Mouse (Mus musculus) spleen, postnatal 14 days (tissue): ENCODE measurements around the gene Ccdc3.

Experiments
- DNase-seq, 2 experiments: peaks; one replicate each; pipeline ENCODE4 v3.0.0; 2021 to 2022; ENCODE audit warnings: low spot score in 2 of 2

Gene Ccdc3

DNA sequence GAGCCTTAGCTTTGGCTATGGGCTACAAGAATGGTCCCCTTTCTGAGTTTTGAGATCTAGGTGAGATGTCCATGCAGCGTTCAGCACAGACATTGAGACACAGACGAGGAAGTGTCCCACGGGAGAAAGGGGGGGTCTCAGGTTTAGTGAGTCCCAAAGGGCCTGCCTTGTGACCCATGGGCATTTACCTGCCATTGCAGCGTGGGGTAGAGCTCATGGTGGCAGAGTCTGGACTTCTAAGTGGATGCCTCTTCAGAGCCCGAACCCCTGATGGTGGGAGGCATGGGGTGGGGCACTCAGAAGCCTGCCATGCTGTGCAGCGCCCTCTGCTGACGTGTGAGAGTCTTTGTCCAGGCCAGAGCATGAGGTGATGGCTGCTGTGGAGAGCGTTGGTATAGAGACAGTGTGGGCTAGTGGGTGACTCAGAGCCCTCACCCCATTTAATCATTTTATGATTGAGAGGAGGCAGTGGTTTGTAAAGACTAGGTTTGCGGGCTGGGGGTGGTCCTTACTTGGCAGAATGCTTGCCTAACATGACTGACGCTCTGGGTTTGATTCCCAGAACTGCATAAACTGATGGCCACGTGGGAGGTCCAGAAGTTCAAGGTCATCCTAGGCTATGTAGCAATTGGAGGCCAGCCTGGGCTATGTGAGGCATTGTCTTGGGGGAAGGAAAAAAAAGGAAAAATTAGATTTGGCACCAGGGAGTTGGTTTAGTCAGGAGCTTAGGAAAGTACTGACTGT, 23.6 kb downstream of the Ccdc3 start:
- no peak for DNase-seq

DNA sequence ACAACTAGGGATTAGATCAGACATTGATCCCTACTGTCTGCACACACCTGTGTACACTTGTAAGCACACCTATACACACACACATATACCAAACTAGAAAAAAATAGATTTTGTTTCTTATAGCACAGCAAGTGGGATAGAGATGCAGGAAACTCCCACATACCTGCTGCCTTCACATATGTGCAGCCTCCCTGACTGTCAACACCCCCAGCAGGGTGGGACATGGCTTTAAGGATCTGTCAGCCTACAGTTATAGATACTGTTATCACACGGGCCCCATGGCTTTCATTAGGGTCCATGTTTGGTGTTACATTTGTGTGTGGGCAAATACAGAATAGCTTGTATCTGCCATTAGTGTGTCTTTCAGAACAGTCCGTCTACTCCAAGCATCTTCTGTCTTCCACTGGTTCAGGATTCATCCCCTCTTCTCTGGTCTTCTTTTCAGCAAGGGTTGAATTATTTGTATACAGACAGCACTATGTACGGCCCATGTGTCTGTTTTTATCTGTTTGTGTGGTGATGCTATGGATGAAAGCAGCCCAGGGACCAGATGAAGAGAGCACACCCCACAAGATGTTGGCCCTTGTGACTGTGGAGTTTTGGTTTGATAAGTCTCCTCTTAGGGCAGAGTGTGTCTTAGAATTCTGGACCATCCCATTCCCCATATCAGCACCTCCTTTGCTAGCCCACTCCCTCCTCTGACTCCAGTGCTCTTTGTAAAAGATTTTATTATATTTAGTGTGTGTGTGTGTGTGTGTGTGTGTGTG, 24.5 kb downstream of the Ccdc3 start:
- no peak for DNase-seq

DNA sequence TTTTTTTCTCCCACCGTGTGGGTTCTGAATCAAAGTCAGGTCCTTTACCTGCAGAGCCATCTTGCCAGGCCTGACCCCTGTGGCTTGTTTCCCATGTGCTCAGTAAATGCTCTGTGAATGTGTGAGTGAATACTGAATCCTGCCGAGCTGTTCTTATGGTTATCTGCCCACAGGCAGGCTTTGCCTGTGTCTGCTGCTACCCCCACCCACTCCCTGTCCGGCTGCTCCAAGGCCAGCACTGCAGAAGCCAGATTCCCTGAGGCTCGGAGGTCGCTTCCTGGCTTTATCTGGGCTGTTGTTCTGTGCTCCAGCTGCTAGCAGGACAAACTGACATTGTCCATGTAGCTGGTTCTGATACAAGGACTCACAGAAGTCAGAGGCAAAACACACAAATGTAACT, 25.2 kb downstream of the Ccdc3 start:
- no peak for DNase-seq

DNA sequence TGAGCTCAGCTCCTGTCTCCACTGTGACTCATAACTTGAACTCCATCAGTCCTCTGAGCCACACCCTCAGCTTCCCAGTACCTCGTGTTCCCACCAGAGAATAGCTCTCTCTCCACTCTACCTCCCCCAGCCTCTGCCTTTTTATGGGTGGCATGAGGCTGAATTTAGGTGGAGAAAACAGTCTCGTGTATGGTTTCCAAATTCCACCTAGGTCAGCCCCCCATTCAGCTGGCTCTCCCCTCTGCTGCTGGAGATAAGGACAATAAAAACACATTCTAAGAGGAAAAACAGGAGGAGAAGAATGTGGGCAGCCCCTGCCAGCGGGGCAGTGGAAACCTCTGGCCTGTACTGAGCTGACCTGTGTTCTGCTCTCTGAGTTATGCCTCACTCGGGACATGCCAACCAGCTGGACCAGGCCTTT, 28.4 kb downstream of the Ccdc3 start:
- no peak for DNase-seq

DNA sequence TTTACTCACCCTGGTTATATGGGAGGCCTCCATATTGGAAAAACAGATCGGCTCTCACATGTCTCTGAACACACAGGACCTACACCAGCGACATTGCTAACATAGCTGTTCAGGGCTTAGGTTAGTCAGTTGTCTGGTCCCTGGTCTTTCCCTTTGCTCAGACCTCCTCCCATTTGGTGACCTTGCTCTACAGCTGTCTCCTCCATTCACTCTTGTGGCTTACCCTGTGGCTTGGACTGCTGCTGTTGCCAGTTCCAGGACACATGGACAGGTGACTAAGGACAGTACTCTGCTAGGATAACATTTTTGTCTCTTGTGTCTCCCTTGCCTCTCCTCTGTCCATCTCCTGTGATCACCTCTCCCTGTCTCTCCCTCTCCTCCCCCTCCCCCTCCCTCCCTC, 29.2 kb downstream of the Ccdc3 start:
- DNase-seq: no peak

DNA sequence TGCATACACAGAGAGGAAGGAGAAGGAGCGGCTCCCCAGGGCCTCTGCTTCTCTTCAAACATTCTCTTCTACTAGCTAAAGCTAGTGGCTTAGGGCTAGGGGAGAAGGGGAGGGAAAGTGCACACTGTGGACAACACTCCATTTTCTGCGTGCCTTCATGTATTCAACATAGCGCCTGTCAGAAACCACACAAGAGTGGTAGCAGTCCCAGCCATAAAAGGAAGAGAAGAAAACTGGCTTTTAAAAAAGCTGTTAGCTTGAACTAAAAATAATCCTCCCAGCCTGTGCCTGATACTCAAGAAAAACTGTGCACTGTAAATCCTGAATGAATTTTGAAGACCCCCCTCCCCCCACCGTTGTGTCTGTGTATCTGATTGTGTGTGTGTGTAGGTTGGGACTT, 33.2 kb downstream of the Ccdc3 start:
- DNase-seq: no peak

DNA sequence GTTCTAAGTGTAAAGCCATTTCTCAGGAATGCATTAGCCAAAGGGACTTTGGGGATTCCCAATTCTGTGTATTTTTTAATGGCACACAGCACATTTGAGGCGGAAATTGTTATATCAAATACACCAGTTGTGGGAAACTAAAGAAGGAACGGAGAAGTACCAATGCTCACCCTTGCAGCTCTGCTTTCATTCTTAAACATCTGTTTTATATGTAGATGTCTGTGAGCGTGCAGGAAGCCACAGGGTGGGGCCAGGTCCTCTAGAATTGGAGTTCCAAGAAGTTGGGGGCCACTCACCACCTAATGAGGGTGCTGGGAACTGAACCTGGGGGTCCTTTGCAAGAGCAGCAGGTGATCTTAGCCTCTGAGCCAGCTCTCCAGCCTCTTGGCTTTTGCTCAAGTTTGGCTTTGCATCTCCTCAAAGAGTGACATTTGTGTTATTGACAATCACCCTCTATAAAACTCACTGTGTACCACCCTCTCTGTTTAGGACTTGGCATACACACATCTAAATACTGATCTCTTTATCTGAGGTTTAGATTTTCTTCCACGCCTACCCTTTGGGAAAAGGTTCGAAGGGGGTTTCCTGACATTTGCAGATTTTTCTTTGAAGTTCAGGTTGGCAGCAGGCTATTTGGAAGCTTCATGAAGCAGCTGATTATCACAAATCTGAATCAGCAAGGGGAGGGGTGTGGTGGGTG, 33.9 kb downstream of the Ccdc3 start:
- DNase-seq: no peak

DNA sequence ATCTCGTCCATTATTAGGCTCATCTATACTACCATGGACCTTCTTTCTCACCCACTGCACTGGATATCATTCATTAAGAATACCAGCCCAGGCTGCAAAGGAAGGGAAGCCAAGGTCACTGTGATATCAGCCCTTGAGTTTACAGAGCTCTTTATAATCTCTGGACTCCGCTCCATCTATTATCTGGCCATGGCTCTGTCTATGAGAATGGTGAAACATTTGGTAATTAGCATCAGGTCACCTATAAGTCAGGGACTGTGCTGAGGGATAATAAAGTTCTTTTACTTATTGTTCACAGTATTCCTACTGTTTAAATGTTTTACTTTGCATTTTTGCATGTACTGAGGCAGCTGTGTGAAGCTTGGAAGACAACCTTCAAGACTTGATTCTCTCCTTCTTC, 35.2 kb downstream of the Ccdc3 start:
- no peak for DNase-seq

DNA sequence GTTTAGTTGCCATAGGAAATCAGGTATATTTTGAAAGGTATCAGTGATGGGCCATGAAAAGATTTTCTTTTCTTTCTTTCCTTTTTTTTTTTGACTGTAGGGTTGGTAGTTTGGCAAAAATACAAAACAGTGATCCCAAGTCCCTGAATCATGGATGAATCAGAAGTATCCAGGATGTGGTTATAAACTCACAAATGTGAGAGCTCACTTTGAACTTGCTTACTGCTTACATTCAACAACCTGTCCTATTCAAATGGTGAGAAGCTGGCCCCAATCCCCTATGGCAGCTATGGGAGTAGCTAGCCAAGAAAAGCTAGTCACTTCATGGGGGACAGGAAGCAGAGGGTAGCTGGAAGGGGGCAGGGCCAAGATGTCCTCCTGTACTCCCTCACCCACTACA, 37.1 kb downstream of the Ccdc3 start:
- DNase-seq: no peak

DNA sequence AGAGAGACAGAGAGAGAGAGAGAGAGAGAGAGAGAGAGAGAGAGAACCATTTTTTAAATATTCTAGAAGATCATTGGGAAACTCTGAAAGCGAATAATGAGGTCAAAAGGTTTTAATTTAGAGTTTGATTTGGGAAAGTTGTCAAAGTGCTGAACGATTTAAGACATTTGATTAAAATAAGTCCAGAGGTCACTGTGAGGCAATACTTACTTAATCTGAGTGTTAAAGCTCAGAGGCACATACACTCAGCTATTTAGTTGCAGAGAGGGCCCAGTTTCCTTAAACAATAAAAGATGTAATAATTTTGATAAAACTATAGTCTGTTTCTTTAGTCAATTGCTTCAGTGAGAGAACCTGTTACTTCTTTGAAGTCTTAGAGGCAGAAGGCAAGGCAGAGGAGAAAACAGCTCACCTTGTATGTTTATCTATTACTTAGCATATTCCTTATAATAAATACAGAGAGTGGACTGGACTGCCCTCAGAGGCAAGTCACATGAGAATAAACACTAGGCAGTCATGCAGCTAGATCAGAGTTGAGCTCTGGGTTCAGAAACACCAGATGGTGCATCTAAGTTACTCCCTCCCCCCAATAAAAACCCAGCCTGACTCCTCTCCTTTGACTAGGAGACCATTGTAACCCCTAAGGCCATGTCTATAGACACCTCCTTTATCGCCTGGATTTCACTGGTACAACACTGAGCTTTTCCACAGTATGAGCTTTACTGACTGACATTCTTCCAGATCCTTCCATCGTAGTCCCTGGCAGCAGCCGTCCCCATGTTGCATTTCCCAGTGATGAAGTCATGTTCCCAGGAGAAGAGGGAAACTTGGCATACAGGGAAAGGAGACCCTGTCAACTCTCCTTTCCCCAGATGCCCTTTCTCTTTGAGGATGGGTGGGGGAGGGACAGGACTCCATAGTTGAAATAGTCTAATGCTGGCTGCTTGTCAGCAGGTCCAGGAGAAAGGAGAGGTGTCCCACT, 44.2 kb downstream of the Ccdc3 start:
- no peak for DNase-seq

DNA sequence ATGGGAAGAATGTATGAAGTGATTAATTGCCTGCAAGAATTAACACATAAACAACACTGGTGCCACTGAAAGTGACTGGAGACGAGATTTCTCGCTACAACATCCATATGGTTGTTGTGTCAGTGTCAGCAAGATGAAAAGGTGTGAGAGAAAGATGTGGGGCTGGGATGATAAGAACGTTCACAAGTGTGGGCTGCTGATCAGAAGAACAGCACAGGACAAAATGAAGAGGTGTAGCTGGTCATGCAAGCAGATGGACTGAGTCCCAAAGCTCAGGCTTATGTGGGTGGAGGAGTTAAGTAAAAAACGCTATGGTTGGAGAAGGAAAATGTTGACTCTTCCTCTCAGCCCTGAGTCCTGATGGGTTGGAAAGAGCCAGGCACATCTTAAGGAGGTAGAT, 46.6 kb downstream of the Ccdc3 start:
- DNase-seq: no peak

DNA sequence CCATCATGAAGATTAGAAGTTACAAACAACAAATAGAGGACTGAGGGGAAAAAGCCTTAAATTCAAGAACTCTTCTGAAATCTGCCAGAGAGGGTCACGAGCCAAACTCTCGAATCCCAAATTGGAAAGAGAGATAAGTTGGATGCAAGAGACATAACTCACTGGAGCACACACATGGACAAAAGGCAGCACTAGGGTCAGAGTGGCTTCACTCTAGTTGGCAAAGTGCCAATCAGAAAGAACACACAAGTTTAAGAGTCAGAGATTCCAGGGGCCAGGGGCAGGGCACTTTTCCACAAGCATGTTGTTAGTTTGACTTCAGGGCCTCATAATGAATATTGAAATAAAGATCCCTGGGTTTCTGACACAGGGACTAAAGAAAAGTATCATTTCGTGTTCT, 48.1 kb downstream of the Ccdc3 start:
- DNase-seq: no peak

DNA sequence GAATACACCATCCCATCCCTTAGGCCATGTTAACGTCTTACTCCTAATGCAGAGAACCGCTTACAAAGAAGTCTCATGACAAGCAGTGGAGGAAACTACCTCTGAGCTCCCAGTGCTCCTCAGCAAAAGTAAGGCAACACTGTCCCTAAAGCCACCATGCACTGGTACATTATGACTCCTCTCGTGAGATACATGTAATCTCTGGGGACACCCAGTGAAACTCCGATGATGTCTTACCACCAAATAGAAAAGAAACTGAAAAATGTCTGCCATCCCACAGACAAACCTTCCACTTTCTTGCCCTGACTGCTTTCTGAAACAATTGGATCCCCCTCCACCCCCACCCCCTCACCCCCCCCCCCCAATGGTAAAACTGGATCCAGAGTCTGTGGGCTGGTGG, 54.6 kb downstream of the Ccdc3 start:
- no peak for DNase-seq

DNA sequence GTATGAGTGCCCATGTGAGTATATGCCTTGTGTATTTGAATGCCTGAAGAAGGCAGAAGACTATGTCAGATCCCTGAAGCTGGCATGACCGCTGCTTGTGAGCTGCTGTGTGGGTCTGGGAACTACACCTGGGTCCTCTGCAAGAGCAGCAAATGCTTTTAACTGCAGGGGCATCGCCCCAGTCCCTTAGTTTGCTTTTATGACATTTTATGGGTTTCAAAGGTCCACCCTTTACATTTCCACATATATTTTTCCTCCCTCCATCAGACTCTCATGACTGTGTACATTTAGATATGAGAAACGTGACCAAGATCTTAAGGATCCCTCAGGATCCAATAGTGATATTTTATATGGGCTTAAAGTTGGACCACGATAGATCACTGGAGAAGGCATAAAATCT, 55.5 kb downstream of the Ccdc3 start:
- no peak for DNase-seq

DNA sequence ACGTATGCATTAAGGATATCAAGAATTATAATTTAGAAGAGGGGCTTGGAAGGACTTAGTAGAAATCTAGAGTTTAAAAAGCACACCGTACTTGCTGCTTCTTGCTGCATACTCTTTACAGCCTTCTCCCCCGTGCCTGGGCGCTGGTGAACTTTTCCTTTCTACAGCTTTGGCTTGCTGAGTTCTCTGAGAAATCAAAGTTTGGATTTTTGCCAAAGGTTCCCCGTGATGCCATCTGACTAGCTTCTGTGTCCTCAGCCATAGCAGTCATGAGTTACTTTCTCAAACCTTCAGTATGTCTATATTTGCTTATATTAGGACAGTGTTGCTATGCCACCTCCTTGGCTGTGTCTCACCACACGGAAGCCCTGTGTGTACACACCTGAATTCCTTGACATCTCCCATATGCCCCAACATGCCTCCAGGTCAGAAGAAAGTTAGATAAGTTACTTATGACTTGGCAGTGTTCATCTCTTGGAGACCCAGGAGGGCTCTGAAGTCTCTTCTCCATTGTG, 57.2 kb downstream of the Ccdc3 start:
- DNase-seq: no peak

DNA sequence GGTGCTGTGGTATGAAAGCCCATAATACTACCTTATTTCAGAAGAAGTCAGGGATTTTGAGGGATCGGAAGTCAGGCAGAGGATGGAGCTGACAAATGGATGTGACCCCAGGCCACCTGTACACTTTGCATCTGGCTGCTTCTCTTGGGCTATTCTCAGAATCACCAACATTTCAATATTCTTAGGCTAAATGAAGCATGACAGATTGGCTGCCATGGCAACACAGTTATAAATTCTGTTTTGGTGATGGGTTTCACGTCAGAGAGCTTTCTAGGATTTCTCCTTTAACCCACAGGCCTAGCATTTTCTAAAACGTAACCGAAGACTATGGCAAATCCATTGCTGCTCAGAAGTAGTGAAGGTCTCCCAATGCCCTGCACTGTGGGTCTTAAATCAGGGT, 59.9 kb downstream of the Ccdc3 start:
- no peak for DNase-seq

DNA sequence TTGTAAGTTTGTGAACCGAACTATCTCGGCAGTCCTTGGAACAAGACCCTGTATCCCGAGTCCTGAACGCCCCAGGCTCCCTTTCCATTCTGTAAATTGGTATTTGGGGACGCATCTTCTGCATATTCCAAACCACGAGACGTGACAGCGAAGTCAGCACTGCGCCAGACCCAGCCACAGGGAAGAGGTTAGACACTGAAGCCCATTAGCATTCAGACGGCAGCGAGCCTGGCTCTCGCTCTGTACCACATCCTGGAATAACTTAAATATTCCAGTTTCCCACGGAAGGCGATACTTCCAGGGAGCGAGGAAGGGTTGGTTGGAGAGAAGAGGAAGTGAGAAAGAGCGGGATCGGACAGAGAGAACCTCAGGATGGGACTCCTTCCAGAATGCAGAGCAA, 61.7 kb downstream of the Ccdc3 start:
- no peak for DNase-seq

DNA sequence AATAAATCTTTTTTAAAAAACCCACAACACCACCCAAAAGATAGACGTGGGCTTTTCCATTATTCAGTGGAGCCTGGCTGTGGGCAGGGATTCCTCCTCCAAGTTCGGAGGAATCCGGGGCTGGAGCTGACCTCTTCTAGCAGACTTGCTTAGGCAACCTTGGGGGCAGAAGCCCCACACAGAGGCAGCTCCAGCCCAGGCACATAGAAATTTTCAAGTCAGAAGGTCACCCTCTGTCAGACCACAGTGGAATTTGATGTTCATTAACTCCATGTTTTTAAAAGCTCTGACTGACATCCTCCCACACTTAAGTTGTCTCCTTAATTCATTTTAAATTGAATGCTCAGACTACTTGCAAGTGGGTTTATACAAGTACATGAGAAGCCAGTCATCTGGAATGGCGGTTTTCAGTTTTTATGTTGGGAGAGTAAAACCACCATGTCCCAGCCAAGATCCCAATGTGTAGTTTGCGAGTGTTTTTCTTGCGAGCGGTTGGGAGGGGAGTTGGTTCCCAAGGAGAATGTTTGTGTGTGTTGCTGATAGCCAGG, 63.3 kb downstream of the Ccdc3 start:
- no peak for DNase-seq

DNA sequence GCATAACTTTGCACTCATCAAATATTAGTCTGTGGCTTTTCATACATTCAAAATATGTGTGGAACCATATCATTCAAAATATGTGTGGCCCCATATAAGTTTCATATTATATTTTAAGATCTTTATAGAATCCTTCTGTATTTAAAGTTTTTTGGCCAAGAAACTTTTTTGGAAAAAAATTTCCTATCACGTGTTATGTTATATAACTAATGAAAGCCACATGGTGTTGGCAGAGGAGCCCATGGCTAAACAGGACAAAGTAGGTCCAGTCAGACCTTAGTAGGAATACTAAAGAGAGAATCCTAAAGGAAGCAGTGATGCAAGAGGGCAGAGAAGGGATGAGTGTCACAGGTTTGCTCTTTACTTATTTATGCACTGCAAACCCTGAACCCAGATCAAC, 65.6 kb downstream of the Ccdc3 start:
- no peak for DNase-seq

DNA sequence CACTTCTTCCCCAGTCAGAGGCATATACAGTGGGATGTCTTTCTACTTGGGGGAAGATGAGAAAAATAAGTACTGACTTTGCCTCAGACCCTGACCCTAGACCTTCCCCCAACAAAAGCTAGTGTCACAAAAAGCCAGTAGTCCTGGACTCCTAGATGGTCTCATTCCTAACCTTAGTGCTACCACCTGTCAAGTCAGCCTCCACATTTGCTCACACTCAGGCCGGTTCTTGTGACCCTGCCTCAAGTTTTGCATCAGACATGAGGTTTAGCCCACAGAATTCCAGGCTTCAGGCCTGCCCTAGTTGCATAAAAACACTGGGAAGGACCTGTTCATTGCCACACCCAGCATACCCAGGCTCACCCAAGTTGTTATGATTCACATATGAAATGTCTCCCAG, 67.4 kb downstream of the Ccdc3 start:
- DNase-seq: no peak

DNA sequence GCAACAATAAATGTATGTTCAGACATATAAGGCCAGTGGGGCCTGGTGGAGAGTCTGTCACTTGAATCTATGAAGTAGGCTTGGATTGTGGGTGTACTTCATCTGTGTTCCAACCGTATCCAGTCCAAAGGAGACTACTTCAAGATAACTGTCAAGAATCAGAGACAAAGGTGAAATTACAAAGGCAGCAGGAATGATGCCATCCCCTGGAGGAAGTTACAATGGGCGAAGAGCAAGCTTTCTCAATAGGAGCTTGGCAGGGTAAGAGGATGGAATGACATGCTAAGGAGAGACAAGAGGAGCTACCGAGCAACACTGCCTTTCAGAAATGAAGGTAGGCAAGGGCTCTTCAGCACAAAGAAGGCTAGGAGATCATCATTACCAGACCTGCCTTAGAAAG, 69.1 kb downstream of the Ccdc3 start:
- DNase-seq: no peak
